Mouse (Mus musculus) leukemia stem cell, adult 10-12 weeks (primary cell): ENCODE results near the gene Trmt1l. TPM values are rescaled to one million over a fixed set of nuclear protein-coding genes. Genes with fewer than 3 reads are reported as not detected.

ENCODE experiments used
- polyA plus RNA-seq: library from polyadenylated mRNA; stranded (reverse); fragments of >175 nt; gene quantifications from 2 replicates; pipeline ENCODE4 v1.2.3, GENCODE M21; 2012; ENCODE audit warnings: low replicate concordance

Gene Trmt1l
- polyA plus RNA-seq = 16.9 and 25.4 TPM in 2 replicates

DNA sequence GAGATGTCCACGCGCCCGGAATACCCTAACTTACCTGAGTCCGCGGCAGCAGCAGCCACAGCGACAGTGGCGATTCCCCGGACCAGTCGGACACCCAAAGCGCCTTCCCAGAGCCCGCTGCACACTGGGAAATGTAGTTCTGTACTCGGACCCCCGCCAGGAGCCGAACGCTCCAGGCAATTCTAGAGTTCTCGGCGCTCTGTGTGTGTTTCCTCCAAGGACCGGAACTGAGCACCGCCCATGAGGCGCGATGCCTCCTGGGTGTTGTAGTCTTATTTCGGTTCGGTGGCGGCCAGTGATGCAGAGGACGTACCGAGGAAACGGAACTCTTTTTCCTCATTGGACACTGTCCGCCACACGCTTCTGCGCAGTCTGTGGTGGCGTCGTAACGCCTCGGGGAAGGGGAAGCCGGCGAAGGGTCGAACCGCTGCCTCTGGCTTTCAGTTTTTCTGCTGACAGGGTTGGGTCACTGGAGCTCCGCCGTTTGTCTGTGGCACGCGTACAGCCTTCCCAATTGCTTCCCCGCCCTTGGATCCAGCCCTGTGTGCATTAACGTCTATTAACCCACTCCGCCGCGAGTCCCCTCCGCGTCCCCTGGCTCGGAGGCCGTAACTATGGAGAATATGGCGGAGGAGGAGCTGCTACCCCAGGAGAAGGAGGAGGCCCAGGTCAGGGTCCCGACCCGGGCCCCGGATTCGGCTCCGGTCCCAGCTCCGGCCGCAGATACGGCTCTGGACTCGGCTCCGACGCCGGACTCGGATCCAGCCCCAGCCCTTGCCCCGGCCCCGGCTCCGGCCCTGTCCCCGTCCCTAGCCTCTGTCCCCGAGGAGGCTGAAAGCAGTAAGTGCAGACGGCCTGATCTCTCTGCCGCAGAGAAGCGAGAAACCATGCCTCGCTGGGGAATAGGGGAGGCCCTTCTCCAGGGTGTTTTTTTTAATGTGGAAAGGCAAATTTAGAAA, at the start of gene Trmt1l, which contains the start of gene Swt1:
Trmt1l (plus strand) TSS at position 280 of the 959 bp plus-strand sequence.
Swt1 (minus strand) TSS at position 193 of the 959 bp plus-strand sequence.

DNA sequence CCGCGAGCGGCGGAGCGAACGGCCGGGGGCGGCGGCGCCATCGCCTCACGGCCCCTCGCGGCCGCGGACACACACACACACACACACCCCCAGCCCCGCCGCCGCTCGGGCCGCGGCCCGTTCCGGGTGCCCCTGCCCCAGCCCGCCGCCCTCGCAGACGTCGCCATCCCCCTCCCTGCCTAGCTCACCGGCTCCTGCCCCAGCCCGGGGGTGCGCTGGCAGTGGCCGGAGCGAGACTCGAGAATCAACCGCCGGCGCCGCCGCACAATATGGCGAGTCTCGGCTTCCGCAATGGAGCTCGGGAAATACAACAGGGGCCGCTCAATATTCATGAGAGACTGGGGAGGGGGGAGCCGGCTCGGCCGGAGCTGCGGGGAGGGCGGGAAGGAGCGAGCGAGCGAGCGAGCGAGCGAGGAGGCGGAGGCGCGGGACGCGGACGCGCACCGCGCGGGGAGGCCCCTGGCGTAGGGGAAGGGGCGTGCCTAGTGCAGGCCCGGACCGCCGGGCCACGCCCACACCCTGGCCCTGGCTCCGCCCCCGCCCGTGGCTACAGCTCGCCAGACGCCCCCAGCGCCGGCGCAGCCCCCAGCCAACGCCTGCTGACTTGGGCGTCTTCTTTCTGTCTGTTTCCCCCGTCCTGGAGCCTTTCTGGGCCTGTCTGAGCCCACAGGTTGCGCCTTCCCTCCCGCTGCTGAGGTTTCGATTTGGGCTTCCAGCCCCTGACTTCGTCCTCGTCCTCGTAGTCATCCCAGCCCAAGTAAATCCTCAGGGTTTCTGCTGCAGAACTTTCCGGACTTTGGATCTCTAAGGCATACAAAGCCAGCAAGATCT, 72.4 kb downstream of the Trmt1l start, which contains the start of gene Rnf2:
Rnf2 (minus strand) TSS at position 425 of the 831 bp plus-strand sequence.

Other genes with a start within 250 kb of the Trmt1l start
- 0.34 and 0.76 TPM in 2 replicates for gene Gm47985, start 246.0 kb upstream of the Trmt1l start, polyA plus RNA-seq
- gene Gm8947, start 236.2 kb upstream of the Trmt1l start, polyA plus RNA-seq = 0.24 TPM in 1 of 2 replicates, not detected in the other
- gene Gm47995, start 230.1 kb upstream of the Trmt1l start, polyA plus RNA-seq = 0.46 and 0.82 TPM in 2 replicates
- 0.50 and 0.81 TPM in 2 replicates for gene 3110040M04Rik, start 224.4 kb upstream of the Trmt1l start, polyA plus RNA-seq
- gene Gm47996, start 218.4 kb upstream of the Trmt1l start, polyA plus RNA-seq = 0.31 TPM in 1 of 2 replicates, not detected in the other
- 64.8 and 128 TPM in 2 replicates for gene Ivns1abp, start 84.1 kb upstream of the Trmt1l start, polyA plus RNA-seq
- 0.18 and 0.99 TPM in 2 replicates for gene Swt1, start 87 bp upstream of the Trmt1l start, polyA plus RNA-seq
- 7.2 and 7.8 TPM in 2 replicates for gene Rnf2, start 72.4 kb downstream of the Trmt1l start, polyA plus RNA-seq
- gene Fam129a, start 142.6 kb downstream of the Trmt1l start, polyA plus RNA-seq = 3.7 and 13.0 TPM in 2 replicates